Mouse (Mus musculus): ENCODE data around the gene Pklr.
"Not testable (repeated sequence)": the region's sequence is repeated elsewhere in the genome, so short reads cannot be mapped to it uniquely, and the experiment has no call there.

Pklr gene

GRCm38 (mm10) chr3:89124241-89124640 lies 11.7 kb upstream of the Pklr start:
- no peak for DNase-seq

- no peak for DNase-seq
Measured at GRCm38 (mm10) chr3:89125981-89126380, 10.0 kb upstream of the Pklr start.

- no peak for DNase-seq
Measured at GRCm38 (mm10) chr3:89129908-89130307, 6.0 kb upstream of the Pklr start.

- no peak for DNase-seq
Measured at GRCm38 (mm10) chr3:89131816-89132215, 4.1 kb upstream of the Pklr start.

GRCm38 (mm10) chr3:89132285-89133062 lies 3.5 kb upstream of the Pklr start:
- DNase-seq: no peak

GRCm38 (mm10) chr3:89133063-89133450 lies 2.9 kb upstream of the Pklr start:
- no peak for DNase-seq

GRCm38 (mm10) chr3:89133752-89134151 lies 2.2 kb upstream of the Pklr start:
- no peak for DNase-seq

- peak in 1 of 2 experiments; percentile 19 for DNase-seq
Measured at GRCm38 (mm10) chr3:89136365-89136764, 423 bp downstream of the Pklr start.

GRCm38 (mm10) chr3:89144821-89145220 lies 8.9 kb downstream of the Pklr start:
- no peak for DNase-seq

- DNase-seq: no peak
Measured at GRCm38 (mm10) chr3:89145566-89145965, 9.6 kb downstream of the Pklr start.

- no peak for DNase-seq
Measured at GRCm38 (mm10) chr3:89147101-89147978, 11.4 kb downstream of the Pklr start.

GRCm38 (mm10) chr3:89147979-89148311 lies 12.0 kb downstream of the Pklr start:
- no peak for DNase-seq

GRCm38 (mm10) chr3:89148567-89148966 lies 12.6 kb downstream of the Pklr start:
- DNase-seq: no peak

GRCm38 (mm10) chr3:89152084-89152835 lies 16.3 kb downstream of the Pklr start:
- no peak for DNase-seq

GRCm38 (mm10) chr3:89156951-89157350 lies 21.0 kb downstream of the Pklr start:
- DNase-seq: no peak

GRCm38 (mm10) chr3:89158651-89159050 lies 22.7 kb downstream of the Pklr start:
- no peak for DNase-seq

- peak in 1 of 2 experiments; percentile 24 for DNase-seq
Measured at GRCm38 (mm10) chr3:89159211-89159610, 23.3 kb downstream of the Pklr start.

- peak in 1 of 2 experiments; percentile 61 for DNase-seq
Measured at GRCm38 (mm10) chr3:89159616-89160344, 23.8 kb downstream of the Pklr start, which contains the start of gene Hcn3. Gene Hcn3, minus strand, starts transcription at chr3:89160196.

- not testable (repeated sequence) for DNase-seq
Measured at GRCm38 (mm10) chr3:89161207-89161606, 25.3 kb downstream of the Pklr start.

- no peak for DNase-seq
Measured at GRCm38 (mm10) chr3:89161786-89162185, 25.8 kb downstream of the Pklr start.

GRCm38 (mm10) chr3:89163123-89163522 lies 27.2 kb downstream of the Pklr start:
- DNase-seq: no peak

- DNase-seq: no peak
Measured at GRCm38 (mm10) chr3:89163643-89164245, 27.8 kb downstream of the Pklr start.

Data from thymus, adult 18-20 months (tissue).